Mouse (Mus musculus): Measurements from ENCODE around the gene Hspbap1. TPM values are rescaled to one million over a fixed set of nuclear protein-coding genes. Genes with fewer than 3 reads are reported as not detected.

The Hspbap1 gene
- polyA plus RNA-seq (2015; fragmentation: Nextera tagmentation; extraction: Ambion mirVana) = 6.9 and 7.3 TPM in 2 replicates

DNA sequence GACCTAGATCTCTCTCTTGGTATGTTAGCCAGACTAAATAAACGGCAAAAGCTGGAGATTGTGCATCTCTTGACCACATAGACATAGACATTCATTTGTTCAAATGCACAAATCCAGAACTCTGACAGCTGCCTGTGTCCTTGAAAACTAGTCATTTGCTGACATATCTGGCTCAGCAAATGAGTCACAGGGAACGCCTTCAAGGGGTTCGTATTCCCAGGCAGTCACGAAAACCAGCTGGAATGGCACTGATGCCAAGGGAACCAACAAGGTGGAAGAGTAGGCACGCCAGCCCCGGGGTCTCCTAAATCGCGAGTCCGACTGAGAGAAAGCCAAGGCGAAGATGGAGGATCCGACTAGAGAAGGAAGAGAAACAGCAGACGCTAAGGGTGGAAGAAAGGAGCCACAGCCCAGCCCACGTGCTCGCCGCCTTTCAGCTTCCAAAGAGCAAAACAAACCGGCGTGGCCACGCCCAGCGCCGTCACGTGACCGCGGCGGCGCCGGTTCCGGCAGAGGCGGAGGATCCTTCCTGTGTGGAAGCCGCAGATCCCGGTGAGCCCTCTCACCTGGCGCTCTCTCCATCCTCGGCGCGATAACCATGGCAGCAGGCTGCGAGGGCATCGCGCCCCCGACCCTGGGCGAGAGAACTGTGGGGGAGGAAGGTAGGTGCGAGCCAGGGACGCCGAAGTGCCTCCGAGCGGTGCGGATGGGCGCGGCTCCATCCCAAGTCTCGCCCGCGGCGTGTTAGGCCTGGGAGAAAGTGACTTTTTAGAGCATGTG is at the start of gene Hspbap1:
Hspbap1 (plus strand) TSS at position 498 of the 780 bp plus-strand sequence.
- no peaks in the 10 kb centered on the region for H3K27me3 ChIP-seq
- peak within 1 kb of the TSS; percentile 96 for H3K4me2 ChIP-seq
- no peaks in the 10 kb centered on the region for H3K36me3 ChIP-seq
- H3K4me3 ChIP-seq = peak within 1 kb of the TSS; percentile 93
- peak; percentile 35; the same call in 1 of the 2 replicates for ATAC-seq (replicated peaks; ENCODE audit: insufficient number of reproducible peaks, insufficient read depth, low FRiP score, low read depth)
- under 1% methylated on average over 51 of the region's 51 CpGs for WGBS
- H3K27ac ChIP-seq = peak within 1 kb of the TSS; percentile 69
- no peaks in the 10 kb centered on the region for H3K9me3 ChIP-seq (replicated peaks)
- H3K9ac ChIP-seq = peak within 1 kb of the TSS; percentile 87
- peaks cover 25% of the 10 kb centered on the region for H3K4me1 ChIP-seq (replicated peaks)

DNA sequence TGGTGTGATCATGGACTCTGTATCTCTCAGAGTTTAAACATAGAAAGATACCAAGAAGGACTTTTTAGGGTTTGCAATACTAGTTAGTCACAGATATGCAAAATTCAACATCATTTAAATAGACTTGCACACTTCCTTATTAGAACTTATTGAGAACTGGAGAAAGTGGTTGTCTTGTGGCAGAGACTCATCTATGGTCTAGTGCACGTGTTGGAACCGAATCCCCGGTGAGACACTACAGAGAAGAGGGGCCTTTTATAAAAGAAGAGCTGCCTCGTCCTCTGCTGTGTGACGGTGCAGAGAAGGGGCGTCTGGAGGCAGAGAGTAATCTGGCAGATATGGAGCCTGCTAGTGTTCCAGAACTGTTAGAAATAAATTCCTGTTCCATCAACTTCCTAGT is 45.6 kb upstream of the Hspbap1 start:
- no peak for ATAC-seq (replicated peaks; ENCODE audit: insufficient number of reproducible peaks, insufficient read depth, low FRiP score, low read depth)
- Histone ChIP-seq H3K4me2 (no peak overlapping the region), H3K4me1 (replicated peaks) (no peaks in the 10 kb centered on the region), H3K9ac (no peak overlapping the region), H3K4me3 (no peak overlapping the region), H3K27ac (no peak overlapping the region), H3K9me3 (replicated peaks) (no peaks in the 10 kb centered on the region), H3K36me3 (0 out of 2 replicates have a peak, but pooled peaks cover 3% of the 10 kb centered on the region), H3K27me3 (no peaks in the 10 kb centered on the region)
- 70% methylated on average over 6 of the region's 6 CpGs for WGBS

DNA sequence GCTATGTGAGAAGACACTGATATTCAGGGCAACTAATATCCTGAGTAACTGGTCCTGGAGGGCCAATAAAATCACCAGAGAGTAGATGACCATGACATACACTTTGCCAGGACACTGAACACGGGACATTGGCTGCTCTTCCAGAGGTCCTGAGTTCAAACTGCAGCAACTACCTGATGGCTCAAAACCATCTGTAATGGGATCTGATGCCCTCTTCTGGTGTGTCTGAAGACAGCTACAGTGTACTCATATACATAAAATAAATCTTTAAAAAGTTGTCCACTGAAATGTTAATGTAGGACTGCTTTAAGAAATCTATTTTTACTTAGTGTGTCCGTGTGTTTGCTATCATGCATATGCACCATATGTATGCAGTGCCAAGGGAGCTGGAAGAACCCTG is 43.6 kb upstream of the Hspbap1 start:
- H3K4me3 ChIP-seq = no peak overlapping the region
- H3K27ac ChIP-seq = no peak overlapping the region
- H3K36me3 ChIP-seq = 0 out of 2 replicates have a peak, but pooled peaks cover 3% of the 10 kb centered on the region
- no peaks in the 10 kb centered on the region for H3K27me3 ChIP-seq
- no peak overlapping the region for H3K4me2 ChIP-seq
- H3K9me3 ChIP-seq (replicated peaks) = no peaks in the 10 kb centered on the region
- H3K4me1 ChIP-seq (replicated peaks) = no peaks in the 10 kb centered on the region
- WGBS = 79% methylated on average over 2 of the region's 2 CpGs
- no peak for ATAC-seq (replicated peaks; ENCODE audit: insufficient number of reproducible peaks, insufficient read depth, low FRiP score, low read depth)
- H3K9ac ChIP-seq = no peak overlapping the region

DNA sequence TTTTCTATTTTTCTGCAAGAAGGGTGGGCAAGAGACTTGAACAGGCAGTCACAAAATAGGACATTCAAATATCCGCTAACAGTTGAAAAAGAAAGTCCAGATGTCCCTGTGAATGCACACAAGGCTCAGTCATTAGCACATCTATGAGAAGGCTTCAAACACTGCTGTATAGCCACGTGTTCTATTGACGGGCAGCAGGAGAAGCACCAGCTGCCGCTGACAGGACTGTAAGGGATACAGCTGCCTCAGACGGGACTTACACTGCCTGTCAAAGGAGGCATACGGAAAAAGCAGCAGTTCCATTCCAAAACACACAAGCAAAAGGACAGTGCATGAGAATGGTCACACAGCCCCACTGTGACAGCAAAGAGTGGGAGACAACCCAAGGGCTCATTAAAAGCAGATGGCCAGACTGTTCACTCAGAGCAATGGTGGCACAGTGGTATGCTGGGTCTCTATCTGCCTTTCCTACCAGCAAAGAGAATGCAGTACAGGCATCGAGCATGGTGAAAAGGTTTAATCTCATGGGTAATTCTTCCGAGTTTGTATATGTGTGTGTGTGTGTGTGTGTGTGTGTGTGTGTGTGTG is 40.9 kb upstream of the Hspbap1 start:
- no peaks in the 10 kb centered on the region for H3K27me3 ChIP-seq
- no peak overlapping the region for H3K4me3 ChIP-seq
- 44% methylated on average over 8 of the region's 8 CpGs for WGBS
- no peaks in the 10 kb centered on the region for H3K4me1 ChIP-seq (replicated peaks)
- no peaks in the 10 kb centered on the region for H3K36me3 ChIP-seq
- no peaks in the 10 kb centered on the region for H3K9me3 ChIP-seq (replicated peaks)
- H3K4me2 ChIP-seq = no peak overlapping the region
- H3K27ac ChIP-seq = no peak overlapping the region
- no peak for ATAC-seq (replicated peaks; ENCODE audit: insufficient number of reproducible peaks, insufficient read depth, low FRiP score, low read depth)
- no peak overlapping the region for H3K9ac ChIP-seq

DNA sequence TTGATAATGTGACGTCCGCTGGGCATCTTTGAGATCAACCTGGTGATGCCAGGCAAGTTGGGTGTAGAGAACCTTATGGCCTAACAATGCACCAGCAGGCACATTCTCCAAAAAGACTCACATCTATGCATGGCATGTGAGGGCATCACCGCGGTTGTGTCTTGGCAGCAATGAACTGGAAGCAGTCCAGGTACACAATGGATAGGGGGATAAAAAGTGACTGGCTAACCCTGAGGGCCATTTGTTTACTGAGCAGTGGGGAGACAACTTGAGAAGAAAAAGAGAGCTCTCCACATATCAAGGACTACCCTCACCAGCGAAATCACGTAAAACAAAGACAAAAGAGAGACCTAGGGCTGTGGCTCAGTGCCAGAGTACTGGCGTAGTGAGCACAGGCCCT is 38.1 kb upstream of the Hspbap1 start:
- no peak for ATAC-seq (replicated peaks; ENCODE audit: insufficient number of reproducible peaks, insufficient read depth, low FRiP score, low read depth)
- Histone ChIP-seq H3K4me3 (no peak overlapping the region), H3K4me1 (replicated peaks) (no peaks in the 10 kb centered on the region), H3K27ac (no peak overlapping the region), H3K27me3 (no peaks in the 10 kb centered on the region), H3K4me2 (no peak overlapping the region), H3K9me3 (replicated peaks) (no peaks in the 10 kb centered on the region), H3K9ac (no peak overlapping the region), H3K36me3 (no peaks in the 10 kb centered on the region)
- 72% methylated on average over 7 of the region's 7 CpGs for WGBS

DNA sequence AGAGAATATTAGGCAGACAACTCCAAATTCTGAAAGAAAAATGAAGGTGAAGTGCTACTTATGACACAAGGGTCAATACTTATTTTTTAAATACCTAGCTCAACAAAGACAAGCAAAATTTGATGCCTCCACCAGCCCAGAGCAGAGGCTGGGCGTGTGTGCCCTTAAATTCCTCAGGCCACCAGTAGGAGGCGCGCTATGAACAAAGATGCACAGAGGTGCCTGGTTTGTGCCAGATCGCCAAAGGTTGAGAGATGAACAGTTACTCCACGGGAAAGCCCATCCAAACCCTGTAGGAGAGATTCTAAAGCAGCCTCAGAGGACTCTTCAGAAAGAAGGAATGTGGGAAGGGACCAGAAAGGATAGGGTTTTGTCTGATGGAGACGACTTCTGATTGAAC is 36.1 kb upstream of the Hspbap1 start:
- 16% methylated on average over 6 of the region's 6 CpGs for WGBS

DNA sequence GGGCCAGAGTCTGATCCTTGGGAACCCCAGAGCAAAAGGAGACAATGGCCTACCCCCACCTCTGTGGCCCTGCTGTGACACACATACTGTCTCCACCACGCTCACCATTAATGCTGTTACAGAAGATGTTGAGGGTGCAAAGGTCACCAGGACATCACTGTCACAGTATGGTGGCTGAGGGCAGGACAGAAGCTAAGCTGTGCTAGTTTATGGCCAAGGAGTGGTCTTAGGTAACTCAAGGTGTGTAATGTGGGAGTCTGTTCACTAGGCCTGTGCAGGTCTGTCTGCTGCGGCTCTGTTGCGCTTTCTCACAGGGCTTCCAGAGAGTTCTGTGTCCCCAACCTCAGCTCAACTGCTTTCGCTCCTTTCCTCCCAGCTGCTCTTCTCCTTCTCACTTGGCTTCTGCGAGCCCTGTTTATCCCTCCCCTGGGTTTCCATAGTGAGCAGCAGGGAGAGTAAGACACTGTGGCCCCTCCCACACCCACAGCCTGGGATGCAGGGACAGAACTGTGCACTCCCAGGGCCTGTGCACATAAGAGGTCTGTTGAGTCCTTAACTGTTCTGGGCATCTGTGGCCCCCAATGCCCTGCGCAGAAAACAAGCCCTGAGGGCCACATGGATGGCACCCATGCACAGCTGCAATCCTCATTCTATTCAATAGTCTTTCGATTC is 31.9 kb upstream of the Hspbap1 start:
- H3K27ac ChIP-seq = no peak overlapping the region
- 78% methylated on average over 7 of the region's 7 CpGs for WGBS
- H3K36me3 ChIP-seq = no peaks in the 10 kb centered on the region
- no peak overlapping the region for H3K9ac ChIP-seq
- no peak overlapping the region for H3K4me3 ChIP-seq
- H3K4me2 ChIP-seq = no peak overlapping the region
- ATAC-seq (replicated peaks; ENCODE audit: insufficient number of reproducible peaks, insufficient read depth, low FRiP score, low read depth) = no peak
- no peaks in the 10 kb centered on the region for H3K9me3 ChIP-seq (replicated peaks)
- no peaks in the 10 kb centered on the region for H3K27me3 ChIP-seq
- peaks cover 26% of the 10 kb centered on the region for H3K4me1 ChIP-seq (replicated peaks)

More for the DNA sequence above, 36.1 kb upstream of the Hspbap1 start:
- Histone ChIP-seq H3K9ac (no peak overlapping the region), H3K27me3 (no peaks in the 10 kb centered on the region), H3K4me1 (replicated peaks) (0 out of 2 replicates have a peak, but pooled peaks cover 6% of the 10 kb centered on the region), H3K9me3 (replicated peaks) (no peaks in the 10 kb centered on the region), H3K27ac (no peak overlapping the region), H3K36me3 (no peaks in the 10 kb centered on the region), H3K4me2 (no peak overlapping the region), H3K4me3 (no peak overlapping the region)
- 0 out of 2 replicates have a peak, but pooled peaks have one; percentile 58 for ATAC-seq (replicated peaks; ENCODE audit: insufficient number of reproducible peaks, insufficient read depth, low FRiP score, low read depth)

DNA sequence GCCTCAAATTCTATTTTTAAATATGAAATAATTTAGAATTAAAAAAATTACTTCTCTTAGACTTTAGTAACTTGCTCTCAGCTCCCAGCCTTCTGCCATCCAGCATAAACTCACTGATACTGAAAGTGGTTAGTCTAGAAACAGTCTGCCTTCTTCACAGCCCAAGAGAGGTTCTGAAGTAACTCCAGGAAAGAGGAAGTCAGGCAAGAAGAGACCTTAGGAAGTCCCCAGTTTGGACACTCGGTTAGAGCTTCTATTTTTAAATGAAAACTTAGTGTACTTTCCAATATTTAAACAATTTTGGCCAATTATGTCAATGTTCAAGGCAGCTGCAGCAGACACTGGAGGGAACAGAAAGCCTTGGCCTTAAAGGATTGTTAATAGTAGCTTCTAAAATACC is 30.6 kb upstream of the Hspbap1 start:
- Histone ChIP-seq H3K36me3 (no peaks in the 10 kb centered on the region), H3K27ac (no peak overlapping the region), H3K9me3 (replicated peaks) (no peaks in the 10 kb centered on the region), H3K4me2 (no peak overlapping the region), H3K27me3 (no peaks in the 10 kb centered on the region), H3K9ac (no peak overlapping the region), H3K4me1 (replicated peaks) (peaks cover 26% of the 10 kb centered on the region), H3K4me3 (no peak overlapping the region)
- ATAC-seq (replicated peaks; ENCODE audit: insufficient number of reproducible peaks, insufficient read depth, low FRiP score, low read depth) = no peak
- WGBS = 41% methylated on average over 1 of the region's 1 CpGs

DNA sequence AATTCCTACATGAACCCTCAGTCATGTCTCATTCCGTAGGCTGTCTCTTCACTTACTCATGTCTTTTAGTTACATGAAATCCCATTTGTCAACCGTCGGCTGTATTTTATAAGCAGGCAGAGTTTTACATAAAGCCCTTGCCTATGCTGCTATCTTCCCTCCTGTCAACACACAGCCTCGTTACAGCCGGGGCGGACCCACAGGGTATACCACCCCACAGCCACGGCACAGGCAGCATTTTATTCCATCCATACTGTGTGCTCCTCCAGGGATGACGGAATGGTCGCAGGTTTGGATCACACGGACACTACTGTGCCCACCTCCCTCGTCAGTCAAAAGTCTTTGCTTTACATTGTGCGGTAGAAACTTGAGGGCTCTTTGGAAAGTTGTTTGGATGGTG is 29.8 kb upstream of the Hspbap1 start:
- H3K4me1 ChIP-seq (replicated peaks) = peaks cover 26% of the 10 kb centered on the region
- 39% methylated on average over 12 of the region's 12 CpGs for WGBS
- H3K27ac ChIP-seq = no peak overlapping the region
- ATAC-seq (replicated peaks; ENCODE audit: insufficient number of reproducible peaks, insufficient read depth, low FRiP score, low read depth) = no peak
- H3K36me3 ChIP-seq = no peaks in the 10 kb centered on the region
- no peak overlapping the region for H3K4me3 ChIP-seq
- H3K9me3 ChIP-seq (replicated peaks) = no peaks in the 10 kb centered on the region
- H3K4me2 ChIP-seq = peak overlapping the region; percentile 17; the same call in 1 of the 2 replicates
- no peaks in the 10 kb centered on the region for H3K27me3 ChIP-seq
- no peak overlapping the region for H3K9ac ChIP-seq

DNA sequence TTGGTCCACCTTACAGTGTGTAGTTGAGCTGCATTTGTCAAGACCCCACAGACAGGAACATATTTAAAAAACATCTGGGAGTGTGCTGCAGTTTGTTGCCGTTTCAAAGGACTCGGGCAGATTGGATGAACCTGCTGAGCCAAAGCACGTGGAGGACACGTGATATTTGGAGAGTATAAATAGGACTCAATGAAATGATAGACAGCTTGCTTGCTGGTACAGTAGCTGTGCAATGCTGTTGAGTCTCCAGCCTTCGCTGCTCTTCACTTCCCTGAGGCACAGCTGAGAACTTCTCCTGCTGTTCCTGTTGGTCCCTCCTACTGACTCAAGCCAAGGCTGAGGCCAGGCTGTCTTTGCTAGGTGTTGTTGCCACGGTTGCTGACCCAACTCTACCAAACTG is 29.2 kb upstream of the Hspbap1 start:
- ATAC-seq (replicated peaks; ENCODE audit: insufficient number of reproducible peaks, insufficient read depth, low FRiP score, low read depth) = 0 out of 2 replicates have a peak, but pooled peaks have one; percentile 21
- Histone ChIP-seq H3K4me2 (no peak overlapping the region), H3K4me1 (replicated peaks) (peaks cover 26% of the 10 kb centered on the region), H3K27ac (no peak overlapping the region), H3K4me3 (no peak overlapping the region), H3K27me3 (no peaks in the 10 kb centered on the region), H3K9ac (no peak overlapping the region), H3K36me3 (no peaks in the 10 kb centered on the region), H3K9me3 (replicated peaks) (no peaks in the 10 kb centered on the region)
- WGBS = 45% methylated on average over 6 of the region's 6 CpGs

DNA sequence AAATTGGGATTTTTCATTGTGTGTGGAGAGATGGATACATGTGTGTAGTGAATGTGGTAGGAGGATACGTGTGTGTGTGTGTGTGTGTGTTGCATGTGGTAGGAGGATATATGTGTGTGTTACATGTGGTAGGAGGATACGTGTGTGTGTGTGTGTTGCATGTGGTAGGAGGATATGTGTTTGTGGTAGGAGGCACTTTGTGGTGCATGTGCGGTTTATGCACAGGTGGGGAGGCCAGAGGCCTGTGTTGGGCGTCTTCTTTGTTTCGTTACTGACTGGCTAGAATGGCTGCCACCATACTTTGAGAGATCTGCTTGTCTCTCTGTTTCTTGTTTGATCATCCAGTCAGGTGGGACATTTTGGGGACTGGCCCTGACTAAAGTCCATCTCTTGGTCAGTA is 28.6 kb upstream of the Hspbap1 start:
- no peak for ATAC-seq (replicated peaks; ENCODE audit: insufficient number of reproducible peaks, insufficient read depth, low FRiP score, low read depth)
- no peak overlapping the region for H3K4me3 ChIP-seq
- WGBS = 91% methylated on average over 5 of the region's 5 CpGs
- no peak overlapping the region for H3K4me2 ChIP-seq
- no peaks in the 10 kb centered on the region for H3K9me3 ChIP-seq (replicated peaks)
- no peak overlapping the region for H3K27ac ChIP-seq
- H3K4me1 ChIP-seq (replicated peaks) = peaks cover 26% of the 10 kb centered on the region
- H3K36me3 ChIP-seq = no peaks in the 10 kb centered on the region
- no peak overlapping the region for H3K9ac ChIP-seq
- H3K27me3 ChIP-seq = no peaks in the 10 kb centered on the region

Data from heart, embryonic 15.5 days (tissue).